ENCODE assay signal across 22 mouse cellular contexts in the genomic region with DNA sequence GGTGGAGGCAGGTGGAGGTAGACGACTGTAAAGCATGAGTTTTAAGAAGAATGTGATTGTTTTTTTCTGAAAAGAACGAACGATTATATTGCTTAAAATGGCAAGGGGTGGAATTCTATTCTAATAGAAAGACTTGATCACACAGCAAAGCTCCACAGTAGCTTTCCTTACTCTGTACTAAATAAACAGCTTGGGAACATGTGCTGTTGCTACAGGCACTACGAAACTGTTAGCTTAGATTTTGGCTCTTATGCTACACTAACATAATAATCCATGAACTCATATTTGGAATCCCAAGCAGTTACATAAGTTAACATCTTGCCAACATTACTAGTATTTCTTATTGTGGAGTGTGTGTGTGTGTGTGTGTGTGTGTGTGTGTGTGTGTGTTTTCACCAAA.
DNase-seq lines count a peak whose midpoint lies in the region; ATAC-seq and TF ChIP-seq lines count a peak whose summit lies in the region.
"Had no signal": no experiment of that assay in that cellular context is flagged by ENCODE, and none has a peak within 500 bp of the region (broad histone marks: within the 10 kb centered on the region; RNA-seq: fewer than 3 reads in every experiment).

No protein-coding gene starts in this region.

- H3K36me3 ChIP-seq in forebrain, embryonic 14.5 days (ENCODE audit: control insufficient read depth, insufficient read depth, low read length) = no peaks in the 10 kb centered on the region
- H3K36me3 ChIP-seq in forebrain, embryonic 13.5 days (ENCODE audit: poor library complexity, severe bottlenecking) = no peaks in the 10 kb centered on the region
- no peaks in the 10 kb centered on the region for H3K36me3 ChIP-seq in forebrain, postnatal 0 days (ENCODE audit: insufficient read depth)
- H3K36me3 ChIP-seq in forebrain, embryonic 10.5 days (replicated peaks) = no peaks in the 10 kb centered on the region
- H3K36me3 ChIP-seq in heart, embryonic 13.5 days = no peaks in the 10 kb centered on the region
- no peaks in the 10 kb centered on the region for H3K36me3 ChIP-seq in heart, embryonic 10.5 days
- H3K36me3 ChIP-seq: hindbrain, embryonic 13.5 days; intestine, embryonic 15.5 days had no signal

- no peak for TF ChIP-seq POLR2A in brain, embryonic 14.5 days (IDR thresholded peaks at IDR 0.05; ENCODE audit: borderline replicate concordance, extremely low read depth, insufficient read depth, insufficient read length, poor library complexity, severe bottlenecking)

- H3K4me2 ChIP-seq in forebrain, embryonic 14.5 days (ENCODE audit: low read length) = no peak overlapping the region
- no peak overlapping the region for H3K4me2 ChIP-seq in forebrain, embryonic 13.5 days
- no peak overlapping the region for H3K4me2 ChIP-seq in forebrain, postnatal 0 days (ENCODE audit: low read depth)
- H3K4me2 ChIP-seq in heart, embryonic 13.5 days = peak overlapping the region; percentile 49; the same call in 1 of the 2 replicates
- H3K4me2 ChIP-seq: hindbrain, embryonic 13.5 days; intestine, embryonic 15.5 days had no signal

- no peak overlapping the region for H3K9ac ChIP-seq in forebrain, embryonic 14.5 days (ENCODE audit: low read length)
- H3K9ac ChIP-seq in forebrain, embryonic 13.5 days = no peak overlapping the region
- no peak overlapping the region for H3K9ac ChIP-seq in forebrain, postnatal 0 days
- H3K9ac ChIP-seq in heart, embryonic 13.5 days = no peak overlapping the region
- H3K9ac ChIP-seq: hindbrain, embryonic 13.5 days; intestine, embryonic 15.5 days had no signal

- H3K9me3 ChIP-seq in forebrain, embryonic 14.5 days (replicated peaks; ENCODE audit: control insufficient read depth, low read length) = no peaks in the 10 kb centered on the region
- H3K9me3 ChIP-seq in forebrain, embryonic 13.5 days (replicated peaks) = no peaks in the 10 kb centered on the region
- H3K9me3 ChIP-seq in forebrain, postnatal 0 days (ENCODE audit: low read length) = no peaks in the 10 kb centered on the region
- no peaks in the 10 kb centered on the region for H3K9me3 ChIP-seq in forebrain, embryonic 10.5 days
- H3K9me3 ChIP-seq in heart, embryonic 13.5 days = no peaks in the 10 kb centered on the region
- no peaks in the 10 kb centered on the region for H3K9me3 ChIP-seq in heart, embryonic 10.5 days
- H3K9me3 ChIP-seq: hindbrain, embryonic 13.5 days; intestine, embryonic 15.5 days had no signal

- no peak overlapping the region for H3K4me3 ChIP-seq in forebrain, embryonic 14.5 days (ENCODE audit: low read depth, low read length)
- no peak overlapping the region for H3K4me3 ChIP-seq in forebrain, embryonic 13.5 days
- no peak overlapping the region for H3K4me3 ChIP-seq in forebrain, postnatal 0 days (ENCODE audit: low read depth, low read length)
- H3K4me3 ChIP-seq in forebrain, embryonic 10.5 days = no peak overlapping the region
- H3K4me3 ChIP-seq in heart, embryonic 13.5 days = no peak overlapping the region
- no peak overlapping the region for H3K4me3 ChIP-seq in heart, embryonic 10.5 days
- H3K4me3 ChIP-seq: heart, adult 2 months; hindbrain, embryonic 13.5 days; intestine, embryonic 15.5 days had no signal

- TF ChIP-seq CTCF in forebrain, postnatal 0 days (IDR thresholded peaks at IDR 0.05; ENCODE audit: low read depth) = no peak
- TF ChIP-seq CTCF in brain, embryonic 14.5 days (IDR thresholded peaks at IDR 0.05; ENCODE audit: borderline replicate concordance, extremely low read depth, insufficient read depth, insufficient read length) = no peak

- ATAC-seq in forebrain, embryonic 14.5 days = no peak
- ATAC-seq in forebrain, embryonic 13.5 days = no peak
- ATAC-seq in forebrain, postnatal 0 days = peak; percentile 80
- ATAC-seq in heart, embryonic 13.5 days (ENCODE audit: extremely low read depth, insufficient number of reproducible peaks, low FRiP score, low TSS enrichment) = no peak
- ATAC-seq: activated CD4-positive, CD25-positive, alpha-beta regulatory T cell, adult 4 months; hindbrain, embryonic 16.5 days; intestine, embryonic 15.5 days had no signal

- H3K4me1 ChIP-seq in forebrain, embryonic 14.5 days (ENCODE audit: control insufficient read depth, insufficient read depth, low read length) = peaks cover 11% of the 10 kb centered on the region
- peaks cover 14% of the 10 kb centered on the region for H3K4me1 ChIP-seq in forebrain, embryonic 13.5 days
- peaks cover 8% of the 10 kb centered on the region; the same call in 1 of the 2 replicates for H3K4me1 ChIP-seq in forebrain, postnatal 0 days (ENCODE audit: insufficient read depth)
- peaks cover 14% of the 10 kb centered on the region for H3K4me1 ChIP-seq in forebrain, embryonic 10.5 days
- peaks cover 15% of the 10 kb centered on the region for H3K4me1 ChIP-seq in heart, embryonic 13.5 days
- H3K4me1 ChIP-seq in heart, embryonic 10.5 days = no peaks in the 10 kb centered on the region
- H3K4me1 ChIP-seq: intestine, embryonic 15.5 days had no signal

- no peak overlapping the region for H3K27ac ChIP-seq in forebrain, embryonic 14.5 days (ENCODE audit: low read depth, low read length)
- no peak overlapping the region for H3K27ac ChIP-seq in forebrain, embryonic 13.5 days
- H3K27ac ChIP-seq in forebrain, postnatal 0 days (ENCODE audit: low read depth, low read length) = no peak overlapping the region
- H3K27ac ChIP-seq in forebrain, embryonic 10.5 days = no peak overlapping the region
- H3K27ac ChIP-seq in heart, embryonic 13.5 days (replicated peaks) = no peak overlapping the region
- no peak overlapping the region for H3K27ac ChIP-seq in heart, embryonic 10.5 days
- H3K27ac ChIP-seq: heart, adult 2 months; hindbrain, embryonic 13.5 days; intestine, embryonic 15.5 days had no signal

- peak; percentile 46 for DNase-seq in forebrain, embryonic 14.5 days (ENCODE audit: low spot score)
- DNase-seq in forebrain, postnatal 0 days = peak; percentile 21
- no peak for DNase-seq in forebrain, embryonic 10.5 days (ENCODE audit: extremely low spot score, low spot score)
- DNase-seq in heart, embryonic 10.5 days (ENCODE audit: low spot score) = no peak
- peak; percentile 41 for DNase-seq in brain, embryonic 14.5 days (ENCODE audit: low read depth)
- no peak for DNase-seq in thymus, postnatal 14 days
- DNase-seq: adrenal gland, adult 8-10 months; adrenal gland, postnatal 25 days; cerebellum, adult 18-20 months; cerebellum, adult 9-10 months; cerebellum, postnatal 14 days; gastrocnemius, postnatal 10 days; heart, adult 2 months; heart, postnatal 14 days; kidney, adult 11 months; kidney, adult 8-10 months had no signal

- 0 out of 2 replicates have a peak, but pooled peaks cover 9% of the 10 kb centered on the region for H3K27me3 ChIP-seq in forebrain, embryonic 14.5 days (replicated peaks; ENCODE audit: control insufficient read depth, insufficient read depth, low read length)
- peaks cover 23% of the 10 kb centered on the region for H3K27me3 ChIP-seq in forebrain, embryonic 13.5 days
- H3K27me3 ChIP-seq in forebrain, postnatal 0 days (ENCODE audit: insufficient read depth, low read length) = no peaks in the 10 kb centered on the region
- peaks cover 30% of the 10 kb centered on the region for H3K27me3 ChIP-seq in forebrain, embryonic 10.5 days (ENCODE audit: poor library complexity, severe bottlenecking)
- H3K27me3 ChIP-seq in heart, embryonic 13.5 days (replicated peaks) = no peaks in the 10 kb centered on the region
- H3K27me3 ChIP-seq in heart, embryonic 10.5 days (ENCODE audit: insufficient read depth, poor library complexity, severe bottlenecking) = no peaks in the 10 kb centered on the region
- H3K27me3 ChIP-seq: hindbrain, embryonic 13.5 days; intestine, embryonic 15.5 days had no signal

- WGBS in forebrain, embryonic 14.5 days = 75% methylated on average over 4 of the region's 4 CpGs
- WGBS in forebrain, embryonic 13.5 days = 76% methylated on average over 4 of the region's 4 CpGs
- 60% methylated on average over 4 of the region's 4 CpGs for WGBS in forebrain, postnatal 0 days
- WGBS in forebrain, embryonic 10.5 days = 85% methylated on average over 4 of the region's 4 CpGs
- 71% methylated on average over 4 of the region's 4 CpGs for WGBS in heart, embryonic 13.5 days
- WGBS in heart, embryonic 10.5 days = 84% methylated on average over 4 of the region's 4 CpGs

Comparison
In these comparisons a context has a peak if more than half of its experiments do, and no peak if none do; other contexts are left out.
1. DNase-seq: peak in forebrain, embryonic 14.5 days (single experiment), forebrain, postnatal 0 days (single experiment) and brain, embryonic 14.5 days (single experiment); none in forebrain, embryonic 10.5 days (single experiment), heart, embryonic 10.5 days (single experiment) and thymus, postnatal 14 days (single experiment).